ENCODE assay signal across 16 mouse cellular contexts in the genomic region with DNA sequence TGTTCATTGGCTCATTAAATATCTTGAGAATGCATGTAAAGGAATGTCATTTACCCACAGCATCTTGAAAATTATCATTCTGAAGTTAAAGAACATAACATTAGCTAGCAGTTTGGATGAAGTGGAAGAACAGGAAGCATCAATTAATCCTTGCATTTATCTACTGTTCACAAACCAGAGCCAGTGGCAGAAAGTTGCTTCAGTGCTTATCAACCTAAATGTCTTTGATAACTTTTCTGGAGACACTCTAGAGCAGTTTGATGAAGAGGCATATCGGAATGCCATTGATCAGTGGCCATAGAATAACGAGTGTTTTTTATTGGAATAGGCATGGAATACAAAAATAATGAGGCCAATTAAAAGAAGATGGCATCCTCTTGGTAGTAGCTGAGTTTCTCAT.
DNase-seq lines count a peak whose midpoint lies in the region; TF ChIP-seq lines count a peak whose summit lies in the region.
"Had no signal": no experiment of that assay in that cellular context is flagged by ENCODE, and none has a peak within 500 bp of the region (broad histone marks: within the 10 kb centered on the region; RNA-seq: fewer than 3 reads in every experiment).

No protein-coding gene starts in this region.

- H3K4me1 ChIP-seq in MEL (ENCODE audit: control insufficient read depth in 1 of 2, insufficient read depth in 2 of 2, low read length in 2 of 2) = peaks cover 3 to 14% of the 10 kb centered on the region in 2 experiments; a peak in 2 of 4 replicates

- H3K27ac ChIP-seq in MEL (ENCODE audit: control insufficient read depth, low read depth, low read length) = no peak overlapping the region

- peaks cover 0 to 8% of the 10 kb centered on the region in 2 experiments; a peak in 2 of 4 replicates for H3K36me3 ChIP-seq in MEL (ENCODE audit: control insufficient read depth in 1 of 2, insufficient read depth in 2 of 2, low read length in 2 of 2)
- H3K36me3 ChIP-seq: G1E had no signal

- TF ChIP-seq CTCF in MEL (IDR thresholded peaks at IDR 0.05 in 2 of 3, conservative IDR thresholded peaks at IDR 0.05 in 1 of 3; ENCODE audit: control insufficient read depth in 1 of 3, insufficient read depth in 1 of 3, low read depth in 2 of 3, low read length in 3 of 3, poor library complexity in 1 of 3, severe bottlenecking in 1 of 3) = no peak

- no peak for DNase-seq in MEL (ENCODE audit: low read depth, low spot score)
- DNase-seq in kidney, adult 11 months = no peak
- DNase-seq: adrenal gland, adult 2 months; adrenal gland, adult 8-10 months; adrenal gland, postnatal 10 days; adrenal gland, postnatal 14 days; adrenal gland, postnatal 25 days; adrenal gland, postnatal 36 days; B cell, adult 2 months; cerebellum, adult 11 months; cerebellum, adult 11-12 months; cerebellum, adult 18-20 months; cerebellum, adult 2 months; cerebellum, adult 8-10 months had no signal

- no peak overlapping the region for H3K9ac ChIP-seq in MEL (ENCODE audit: control insufficient read depth, low read depth, low read length, poor library complexity, severe bottlenecking)

- peak; percentile 49 to 74; a peak in 3 of 4 replicates for TF ChIP-seq EP300 in MEL (IDR thresholded peaks at IDR 0.05; ENCODE audit: low read depth in 1 of 2, low read length in 2 of 2)

- no peak overlapping the region for H3K4me3 ChIP-seq in MEL (ENCODE audit: control insufficient read depth in 1 of 2, insufficient read depth in 1 of 2, low read depth in 2 of 2, low read length in 2 of 2)

- no peak for TF ChIP-seq POLR2A in MEL (IDR thresholded peaks at IDR 0.05; ENCODE audit: control insufficient read depth in 1 of 2, insufficient read depth in 1 of 2, low read depth in 1 of 2, low read length in 2 of 2, poor library complexity in 1 of 2)

- H3K9me3 ChIP-seq in MEL (replicated peaks; ENCODE audit: insufficient read depth, low read length) = no peaks in the 10 kb centered on the region
- H3K9me3 ChIP-seq: G1E had no signal

- H3K79me2 ChIP-seq in MEL (ENCODE audit: control insufficient read depth, insufficient read depth, low read length, poor library complexity) = no peaks in the 10 kb centered on the region

- no peak for TF ChIP-seq RAD21 in MEL (IDR thresholded peaks at IDR 0.05; ENCODE audit: low read depth, low read length)

- H3K27me3 ChIP-seq in MEL (ENCODE audit: control insufficient read depth in 1 of 2, insufficient read depth in 2 of 2, low read length in 2 of 2) = no peaks in the 10 kb centered on the region
- H3K27me3 ChIP-seq: CH12.LX had no signal

TF ChIP-seq in MEL, 35 proteins besides CTCF, POLR2A, EP300 and RAD21:
- TF ChIP-seq MXI1 (IDR thresholded peaks at IDR 0.05; ENCODE audit: low read depth, low read length) = no peak; the same call in 1 of the 2 replicates
- no peak for TF ChIP-seq TAL1 (IDR thresholded peaks at IDR 0.05; ENCODE audit: low read length)
- TF ChIP-seq TCF12 (IDR thresholded peaks at IDR 0.05; ENCODE audit: low read depth, low read length) = peak; percentile 18; the same call in 1 of the 2 replicates
- TF ChIP-seq RCOR1 (IDR thresholded peaks at IDR 0.05; ENCODE audit: low read depth, low read length) = peak; percentile 86; the same call in 1 of the 2 replicates
- TF ChIP-seq NELFE (IDR thresholded peaks at IDR 0.05; ENCODE audit: low read depth, low read length) = no peak
- no peak for TF ChIP-seq MAX (IDR thresholded peaks at IDR 0.05; ENCODE audit: low read length)
- peak; percentile 66 for TF ChIP-seq GATA1 (IDR thresholded peaks at IDR 0.05; ENCODE audit: low read depth, low read length)
- no peak for TF ChIP-seq USF2 (IDR thresholded peaks at IDR 0.05; ENCODE audit: borderline replicate concordance in 1 of 2, insufficient read depth in 1 of 2, low read depth in 1 of 2, low read length in 2 of 2)
- TF ChIP-seq BHLHE40 (IDR thresholded peaks at IDR 0.05; ENCODE audit: borderline replicate concordance, low read depth, low read length) = no peak
- TF ChIP-seq E2F4 (IDR thresholded peaks at IDR 0.05; ENCODE audit: borderline replicate concordance, low read depth, low read length) = no peak
TF ChIP-seq in MEL: peak in this region for 3.
